Mouse (Mus musculus): Measurements from ENCODE around the gene Tent5c. TPM values are rescaled to one million over a fixed set of nuclear protein-coding genes. Genes with fewer than 3 reads are reported as not detected.

The Tent5c gene
- polyA plus RNA-seq, 1 experiment from 2014 or later, result 3.2 TPM

DNA sequence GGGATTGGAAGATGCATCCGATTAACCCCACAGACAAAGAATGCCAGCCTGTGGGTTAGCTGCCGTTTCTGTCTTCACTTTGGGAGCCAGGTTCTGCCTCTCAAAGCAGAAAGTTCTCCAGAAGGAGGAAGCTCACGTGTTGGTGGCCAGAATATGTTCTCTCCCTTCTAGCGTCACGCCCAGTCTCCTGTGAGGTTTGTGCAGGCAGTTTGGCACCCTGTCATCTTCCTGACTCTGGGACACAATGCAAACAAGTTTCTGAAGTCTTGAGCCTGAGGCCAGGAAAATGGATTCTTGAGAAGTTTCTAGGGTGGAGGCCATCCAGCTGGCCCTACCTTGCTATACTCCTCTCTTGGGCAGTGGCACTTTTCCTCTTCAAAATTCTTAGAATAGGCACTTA, 5.8 kb upstream of the Tent5c start:
- 0 out of 2 replicates have a peak, but pooled peaks cover 6% of the 10 kb centered on the region for H3K27me3 ChIP-seq (ENCODE audit: control insufficient read depth, insufficient read depth, low read length)
- no peak for DNase-seq (ENCODE audit: low spot score)
- ATAC-seq (ENCODE audit: low FRiP score), result no peak
- H3K27ac ChIP-seq, result no peak overlapping the region
- 90% methylated on average over 5 of the region's 5 CpGs for WGBS
- H3K4me2 ChIP-seq (replicated peaks), result no peak overlapping the region
- H3K9ac ChIP-seq, result no peak overlapping the region
- no peaks in the 10 kb centered on the region for H3K36me3 ChIP-seq (replicated peaks; ENCODE audit: control insufficient read depth, insufficient read depth)
- no peaks in the 10 kb centered on the region for H3K4me1 ChIP-seq (replicated peaks; ENCODE audit: control insufficient read depth, insufficient read depth, low read length)
- no peak overlapping the region for H3K4me3 ChIP-seq (replicated peaks; ENCODE audit: low read length)
- H3K9me3 ChIP-seq (ENCODE audit: control insufficient read depth, low read length), result no peaks in the 10 kb centered on the region

DNA sequence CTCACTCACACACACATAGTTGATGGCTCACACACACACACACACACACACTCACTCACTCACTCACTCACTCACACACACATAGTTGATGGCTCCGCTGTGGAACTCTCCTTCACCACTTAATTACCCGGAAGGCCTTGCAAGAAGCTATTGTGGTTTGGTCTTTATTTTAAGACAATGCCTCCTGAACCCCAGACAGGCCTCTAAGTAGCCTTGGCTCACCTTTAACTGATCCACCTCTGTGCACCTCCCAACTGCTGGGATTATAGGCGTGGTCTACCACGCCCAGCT, 831 bp upstream of the Tent5c start:
- no peaks in the 10 kb centered on the region for H3K9me3 ChIP-seq (ENCODE audit: control insufficient read depth, low read length)
- 20% methylated on average over 4 of the region's 4 CpGs for WGBS

DNA sequence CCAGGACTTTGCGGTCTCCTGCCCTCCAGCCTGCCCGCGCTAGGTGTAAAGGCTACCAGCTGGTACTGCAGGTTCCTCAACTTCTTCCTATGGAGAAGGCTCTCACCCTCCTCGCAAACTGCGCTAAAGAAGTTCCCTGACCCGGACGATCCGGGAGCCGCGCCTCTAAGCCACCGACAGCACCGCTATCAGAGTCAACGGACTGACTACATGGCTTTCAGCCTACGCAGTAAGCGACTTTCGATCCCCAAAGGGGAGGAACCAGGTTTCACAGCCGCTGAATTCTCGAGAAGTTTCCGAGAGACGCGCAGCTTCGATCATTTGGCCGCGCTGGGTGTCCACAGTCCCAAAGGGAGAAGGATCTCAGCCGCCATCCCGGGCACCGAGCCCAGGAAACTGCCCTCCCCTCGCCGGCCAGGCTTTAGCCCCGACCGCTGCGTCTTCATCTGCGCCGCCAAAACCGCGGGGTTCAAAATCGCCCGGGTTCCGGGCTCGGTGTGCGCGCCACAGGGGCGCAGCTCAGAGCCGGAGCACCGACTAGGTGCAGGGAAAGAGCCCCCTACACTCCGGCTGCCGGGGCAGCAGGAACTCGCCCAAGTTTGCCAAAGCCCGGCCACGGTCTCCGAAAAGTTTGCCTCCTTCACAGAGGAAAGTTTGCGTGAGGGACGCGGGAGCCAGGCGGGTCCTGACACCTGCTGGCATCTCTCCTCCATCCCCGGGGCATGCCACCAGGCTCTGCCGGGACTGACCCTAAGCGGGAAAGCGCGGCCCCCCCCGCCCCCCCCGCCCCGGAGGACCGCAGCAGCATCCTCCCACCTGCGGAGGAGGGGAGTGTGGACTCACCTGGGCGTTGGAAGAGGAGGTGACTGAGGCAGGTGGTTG, 632 bp downstream of the Tent5c start:
- no peak overlapping the region for H3K27ac ChIP-seq
- H3K9me3 ChIP-seq (ENCODE audit: control insufficient read depth, low read length), result no peaks in the 10 kb centered on the region
- peak overlapping the region; percentile 92 for H3K4me2 ChIP-seq (replicated peaks)
- no peaks in the 10 kb centered on the region for H3K36me3 ChIP-seq (replicated peaks; ENCODE audit: control insufficient read depth, insufficient read depth)
- peaks cover 6% of the 10 kb centered on the region; the same call in 1 of the 2 replicates for H3K4me1 ChIP-seq (replicated peaks; ENCODE audit: control insufficient read depth, insufficient read depth, low read length)
- peak; percentile 52 for ATAC-seq (ENCODE audit: low FRiP score)
- under 1% methylated on average over 64 of the region's 66 CpGs for WGBS
- H3K4me3 ChIP-seq (replicated peaks; ENCODE audit: low read length), result peak overlapping the region; percentile 78
- H3K27me3 ChIP-seq (ENCODE audit: control insufficient read depth, insufficient read depth, low read length), result peaks cover 42% of the 10 kb centered on the region
- peak; percentile 33 for DNase-seq (ENCODE audit: low spot score)
- peak overlapping the region; percentile 53 for H3K9ac ChIP-seq

More for the DNA sequence above, 831 bp upstream of the Tent5c start:
- Histone ChIP-seq H3K27ac (no peak overlapping the region), H3K36me3 (replicated peaks; ENCODE audit: control insufficient read depth, insufficient read depth) (no peaks in the 10 kb centered on the region), H3K4me2 (replicated peaks) (peak overlapping the region; percentile 92), H3K27me3 (ENCODE audit: control insufficient read depth, insufficient read depth, low read length) (peaks cover 42% of the 10 kb centered on the region), H3K9ac (no peak overlapping the region), H3K4me1 (replicated peaks; ENCODE audit: control insufficient read depth, insufficient read depth, low read length) (peaks cover 6% of the 10 kb centered on the region; the same call in 1 of the 2 replicates), H3K4me3 (replicated peaks; ENCODE audit: low read length) (peak overlapping the region; percentile 78)
- ATAC-seq (ENCODE audit: low FRiP score) (peak; percentile 7; the same call in 1 of the 2 replicates), DNase-seq (ENCODE audit: low spot score) (no peak)

DNA sequence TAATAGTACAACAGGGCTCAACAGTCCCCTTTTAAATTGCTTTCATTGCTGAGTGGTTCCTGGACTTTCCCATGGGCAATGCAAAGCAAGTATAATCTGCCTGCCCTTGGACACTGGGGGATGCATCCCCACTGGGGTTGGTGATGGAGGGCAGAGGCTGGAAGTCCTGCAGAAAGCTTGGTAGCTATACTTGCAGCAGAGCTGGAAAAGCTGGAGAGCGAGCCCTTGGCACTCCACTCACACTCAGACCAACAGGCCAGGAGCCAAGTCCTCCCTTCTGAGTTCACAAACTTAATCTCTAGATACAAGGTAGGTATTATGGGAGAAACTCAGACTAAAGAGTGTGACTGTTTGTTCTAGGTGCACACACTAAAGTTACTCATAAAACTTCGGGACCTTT, 2.1 kb downstream of the Tent5c start:
- Histone ChIP-seq H3K27me3 (ENCODE audit: control insufficient read depth, insufficient read depth, low read length) (peaks cover 42% of the 10 kb centered on the region), H3K4me3 (replicated peaks; ENCODE audit: low read length) (no peak overlapping the region), H3K36me3 (replicated peaks; ENCODE audit: control insufficient read depth, insufficient read depth) (no peaks in the 10 kb centered on the region), H3K4me2 (replicated peaks) (peak overlapping the region; percentile 92; the same call in 1 of the 2 replicates), H3K4me1 (replicated peaks; ENCODE audit: control insufficient read depth, insufficient read depth, low read length) (peaks cover 6% of the 10 kb centered on the region; the same call in 1 of the 2 replicates), H3K27ac (no peak overlapping the region), H3K9ac (no peak overlapping the region), H3K9me3 (ENCODE audit: control insufficient read depth, low read length) (no peaks in the 10 kb centered on the region)
- WGBS, result 72% methylated on average over 2 of the region's 2 CpGs
- DNase-seq (ENCODE audit: low spot score), result no peak
- ATAC-seq (ENCODE audit: low FRiP score), result no peak

DNA sequence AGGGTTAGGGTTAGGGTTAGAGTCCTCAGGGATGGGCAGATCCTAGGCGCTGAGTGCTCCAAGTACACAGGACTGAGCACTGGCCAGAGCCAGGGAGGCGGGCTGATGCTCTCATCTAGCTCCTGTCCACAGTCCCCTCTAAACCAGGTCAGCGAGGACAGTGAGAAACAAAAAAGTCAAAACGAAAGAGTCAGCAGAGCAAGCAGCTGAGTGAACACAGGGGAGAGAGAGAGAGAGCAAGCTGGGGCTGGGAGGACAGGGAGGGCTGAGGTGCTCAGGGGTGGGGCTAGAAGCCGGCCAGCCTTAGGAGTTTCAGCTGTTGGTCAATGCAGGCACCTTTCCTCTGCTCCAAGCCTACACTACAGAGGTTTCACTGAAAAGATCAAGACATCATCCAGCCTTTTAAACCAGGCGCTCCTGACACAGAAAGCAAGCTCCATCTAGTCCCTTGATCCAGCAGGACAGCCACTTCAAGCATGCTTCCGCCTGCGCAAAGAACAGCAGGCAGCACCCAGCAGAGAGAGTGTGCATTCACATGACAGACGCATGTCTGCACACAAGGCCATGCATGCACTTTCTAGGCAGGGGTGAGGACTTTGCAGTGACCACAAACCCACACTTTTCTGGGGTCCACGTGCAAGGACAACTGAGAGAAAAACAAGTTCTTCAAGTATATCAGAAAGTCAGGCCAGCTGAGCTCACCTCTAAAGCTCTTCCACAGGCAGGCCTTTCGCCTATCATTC, 3.6 kb downstream of the Tent5c start:
- Histone ChIP-seq H3K4me3 (replicated peaks; ENCODE audit: low read length) (no peak overlapping the region), H3K4me2 (replicated peaks) (no peak overlapping the region), H3K27ac (no peak overlapping the region), H3K36me3 (replicated peaks; ENCODE audit: control insufficient read depth, insufficient read depth) (no peaks in the 10 kb centered on the region), H3K27me3 (ENCODE audit: control insufficient read depth, insufficient read depth, low read length) (peaks cover 42% of the 10 kb centered on the region), H3K9me3 (ENCODE audit: control insufficient read depth, low read length) (no peaks in the 10 kb centered on the region), H3K4me1 (replicated peaks; ENCODE audit: control insufficient read depth, insufficient read depth, low read length) (peaks cover 6% of the 10 kb centered on the region; the same call in 1 of the 2 replicates), H3K9ac (no peak overlapping the region)
- 46% methylated on average over 11 of the region's 11 CpGs for WGBS
- DNase-seq (ENCODE audit: low spot score) (no peak), ATAC-seq (ENCODE audit: low FRiP score) (no peak)

DNA sequence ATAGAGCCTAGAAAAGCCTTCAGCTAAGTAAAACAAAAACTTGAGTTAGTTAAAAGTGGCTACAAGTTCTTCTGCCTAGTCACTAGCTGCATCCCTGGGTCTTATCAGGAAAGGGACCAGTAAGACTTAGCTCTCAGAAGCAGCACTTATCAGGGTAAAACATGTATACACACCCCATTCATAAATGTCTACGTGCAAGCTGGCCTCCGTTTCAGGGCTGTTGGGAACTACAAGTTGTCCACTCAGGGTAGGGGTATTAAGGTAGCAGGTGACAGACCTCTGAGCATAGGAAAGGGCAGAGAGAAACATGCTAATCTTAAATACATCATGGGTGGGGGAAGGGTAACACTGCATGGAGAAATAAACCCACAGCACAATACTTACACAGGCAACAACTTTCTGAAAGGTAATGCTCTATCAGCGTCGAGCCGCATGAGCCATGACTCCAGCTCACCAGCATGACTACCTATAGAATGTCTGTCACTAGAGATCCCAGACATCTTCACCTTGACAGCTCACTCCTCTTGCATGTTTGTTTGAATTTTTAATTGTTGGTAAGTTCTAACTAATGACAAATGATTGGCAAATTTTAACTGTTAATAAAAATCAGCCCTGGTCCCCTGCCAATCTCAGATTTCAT, 6.0 kb downstream of the Tent5c start:
- Histone ChIP-seq H3K4me3 (replicated peaks; ENCODE audit: low read length) (no peak overlapping the region), H3K4me1 (replicated peaks; ENCODE audit: control insufficient read depth, insufficient read depth, low read length) (no peaks in the 10 kb centered on the region), H3K36me3 (replicated peaks; ENCODE audit: control insufficient read depth, insufficient read depth) (no peaks in the 10 kb centered on the region), H3K9me3 (ENCODE audit: control insufficient read depth, low read length) (no peaks in the 10 kb centered on the region), H3K9ac (no peak overlapping the region), H3K4me2 (replicated peaks) (no peak overlapping the region), H3K27ac (no peak overlapping the region), H3K27me3 (ENCODE audit: control insufficient read depth, insufficient read depth, low read length) (peaks cover 27% of the 10 kb centered on the region)
- 91% methylated on average over 5 of the region's 5 CpGs for WGBS
- DNase-seq (ENCODE audit: low spot score) (no peak), ATAC-seq (ENCODE audit: low FRiP score) (no peak)

DNA sequence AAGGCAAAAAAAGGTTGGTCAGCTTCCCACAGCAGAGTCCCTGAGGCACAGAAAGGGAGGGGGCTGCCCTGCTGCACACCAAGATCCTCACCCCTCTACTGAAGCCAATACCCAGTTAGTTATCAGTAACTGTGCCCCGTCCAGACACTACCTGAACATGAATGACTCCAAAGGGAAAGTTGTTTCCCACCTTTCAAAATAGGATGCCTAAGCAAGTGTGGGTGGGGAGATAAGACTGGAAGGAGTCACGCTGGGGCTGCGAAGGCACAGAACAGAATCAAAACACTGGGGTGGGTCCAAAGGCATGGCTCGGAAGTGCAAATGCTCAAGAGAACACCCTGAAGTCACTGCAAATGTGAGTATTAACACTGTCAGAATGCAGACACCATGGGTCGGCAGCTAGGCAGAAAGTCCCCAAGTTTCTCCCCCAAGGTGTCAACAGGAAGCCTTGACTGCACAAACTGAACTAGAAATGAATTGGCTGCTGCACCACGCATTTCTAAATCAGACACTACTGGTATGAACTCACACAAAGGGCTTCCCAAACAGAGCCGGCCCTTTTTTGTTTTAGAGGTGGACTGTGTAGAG, 6.7 kb downstream of the Tent5c start:
- Histone ChIP-seq H3K4me2 (replicated peaks) (no peak overlapping the region), H3K27me3 (ENCODE audit: control insufficient read depth, insufficient read depth, low read length) (peaks cover 22% of the 10 kb centered on the region), H3K4me3 (replicated peaks; ENCODE audit: low read length) (no peak overlapping the region), H3K4me1 (replicated peaks; ENCODE audit: control insufficient read depth, insufficient read depth, low read length) (no peaks in the 10 kb centered on the region), H3K9me3 (ENCODE audit: control insufficient read depth, low read length) (no peaks in the 10 kb centered on the region), H3K36me3 (replicated peaks; ENCODE audit: control insufficient read depth, insufficient read depth) (no peaks in the 10 kb centered on the region), H3K27ac (no peak overlapping the region), H3K9ac (no peak overlapping the region)
- WGBS, result 66% methylated on average over 7 of the region's 7 CpGs
- ATAC-seq (ENCODE audit: low FRiP score), result no peak
- no peak for DNase-seq (ENCODE audit: low spot score)

DNA sequence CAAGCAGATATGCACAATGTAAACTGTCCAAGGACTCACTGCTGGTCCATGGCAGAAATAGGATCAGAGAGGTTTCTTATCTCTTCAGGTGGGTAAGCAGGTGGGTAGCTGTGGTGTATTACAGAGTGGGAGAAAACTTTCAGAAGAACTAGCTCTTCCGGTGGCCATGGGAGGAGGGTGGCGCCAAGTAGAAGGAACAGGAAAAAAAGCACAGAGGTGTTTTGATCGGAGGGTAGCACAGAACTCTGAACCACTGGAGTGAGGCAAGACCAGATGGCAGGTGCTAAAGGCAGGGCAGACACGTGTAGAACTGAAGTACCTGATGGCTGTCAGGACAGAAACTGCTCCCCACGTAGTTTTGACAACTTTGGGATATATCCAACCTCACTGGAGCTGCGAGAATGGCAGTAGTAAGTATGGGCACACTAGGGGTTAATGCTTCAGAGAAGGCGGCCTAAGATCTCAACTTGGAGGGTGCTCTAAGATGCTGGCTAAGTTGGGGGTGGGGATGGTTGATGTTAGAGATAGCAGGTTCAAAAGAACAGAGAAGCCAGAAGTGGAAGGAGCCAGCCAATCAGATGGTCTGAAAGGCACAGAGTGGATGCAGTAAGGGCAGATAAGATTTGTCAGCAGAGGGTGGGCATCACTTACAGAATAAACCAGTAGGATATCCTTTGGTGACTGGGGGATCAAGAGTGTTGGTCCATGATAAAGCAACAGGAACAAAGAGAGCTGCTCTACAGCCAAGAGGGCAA, 8.7 kb downstream of the Tent5c start:
- Histone ChIP-seq H3K4me2 (replicated peaks) (no peak overlapping the region), H3K9ac (no peak overlapping the region), H3K27ac (no peak overlapping the region), H3K9me3 (ENCODE audit: control insufficient read depth, low read length) (no peaks in the 10 kb centered on the region), H3K36me3 (replicated peaks; ENCODE audit: control insufficient read depth, insufficient read depth) (no peaks in the 10 kb centered on the region), H3K4me1 (replicated peaks; ENCODE audit: control insufficient read depth, insufficient read depth, low read length) (no peaks in the 10 kb centered on the region), H3K27me3 (ENCODE audit: control insufficient read depth, insufficient read depth, low read length) (peaks cover 2% of the 10 kb centered on the region; the same call in 1 of the 2 replicates), H3K4me3 (replicated peaks; ENCODE audit: low read length) (no peak overlapping the region)
- 82% methylated on average over 7 of the region's 7 CpGs for WGBS
- DNase-seq (ENCODE audit: low spot score) (no peak), ATAC-seq (ENCODE audit: low FRiP score) (no peak)
